8 mouse cellular contexts compared by ENCODE assay signal in genomic region chr19:36207735-36208288, GRCm38 (mm10).
DNase-seq lines count a peak whose midpoint lies in the region; ATAC-seq and TF ChIP-seq lines count a peak whose summit lies in the region.

No protein-coding gene starts in this region.

- no peaks in the 10 kb centered on the region for H3K9me3 ChIP-seq in lung, embryonic 14.5 days (ENCODE audit: low read depth, low read length)
- H3K9me3 ChIP-seq in heart, embryonic 16.5 days (replicated peaks; ENCODE audit: control insufficient read depth, low read length) = no peaks in the 10 kb centered on the region
- no peaks in the 10 kb centered on the region for H3K9me3 ChIP-seq in midbrain, embryonic 14.5 days (ENCODE audit: control insufficient read depth, low read length)
- no peaks in the 10 kb centered on the region for H3K9me3 ChIP-seq in liver, embryonic 11.5 days (ENCODE audit: control insufficient read depth, low read length)

- H3K9ac ChIP-seq in lung, embryonic 14.5 days = no peak overlapping the region
- peak overlapping the region; percentile 8; the same call in 1 of the 2 replicates for H3K9ac ChIP-seq in heart, embryonic 16.5 days (ENCODE audit: low read length)
- no peak overlapping the region for H3K9ac ChIP-seq in midbrain, embryonic 14.5 days (replicated peaks; ENCODE audit: low read length)
- no peak overlapping the region for H3K9ac ChIP-seq in liver, embryonic 11.5 days (ENCODE audit: low read depth, low read length)

- H3K36me3 ChIP-seq in lung, embryonic 14.5 days (ENCODE audit: insufficient read depth) = no peaks in the 10 kb centered on the region
- H3K36me3 ChIP-seq in heart, embryonic 16.5 days (ENCODE audit: control insufficient read depth, insufficient read depth) = no peaks in the 10 kb centered on the region
- no peaks in the 10 kb centered on the region for H3K36me3 ChIP-seq in midbrain, embryonic 14.5 days (ENCODE audit: control insufficient read depth, insufficient read depth, low read length)
- H3K36me3 ChIP-seq in liver, embryonic 11.5 days (ENCODE audit: control insufficient read depth, insufficient read depth, low read length) = no peaks in the 10 kb centered on the region

- DNase-seq in lung, embryonic 14.5 days = peak; percentile 78
- no peak for DNase-seq in lung, postnatal 25 days (ENCODE audit: low spot score)
- DNase-seq in embryo, embryonic 9.5 days (ENCODE audit: extremely low spot score) = peak; percentile 19
- DNase-seq in midbrain, embryonic 14.5 days = peak; percentile 37
- no peak for DNase-seq in cerebellum, postnatal 10 days
- no peak for DNase-seq in right cerebral cortex, postnatal 4 days
- no peak for DNase-seq in liver, embryonic 11.5 days (ENCODE audit: low spot score)

- H3K27me3 ChIP-seq in lung, embryonic 14.5 days (ENCODE audit: insufficient read depth, low read length) = no peaks in the 10 kb centered on the region
- H3K27me3 ChIP-seq in heart, embryonic 16.5 days (ENCODE audit: control insufficient read depth, insufficient read depth, low read length) = no peaks in the 10 kb centered on the region
- no peaks in the 10 kb centered on the region for H3K27me3 ChIP-seq in midbrain, embryonic 14.5 days (ENCODE audit: control insufficient read depth, insufficient read depth, low read length)
- no peaks in the 10 kb centered on the region for H3K27me3 ChIP-seq in liver, embryonic 11.5 days (replicated peaks; ENCODE audit: control insufficient read depth, insufficient read depth, low read length)

- 14% methylated on average over 7 of the region's 7 CpGs for WGBS in lung, embryonic 14.5 days
- WGBS in heart, embryonic 16.5 days = 10% methylated on average over 7 of the region's 7 CpGs
- 56% methylated on average over 7 of the region's 7 CpGs for WGBS in midbrain, embryonic 14.5 days
- 51% methylated on average over 7 of the region's 7 CpGs for WGBS in liver, embryonic 11.5 days

- no peak for TF ChIP-seq CTCF in lung, embryonic 14.5 days (IDR thresholded peaks at IDR 0.05; ENCODE audit: low read depth)

- no peaks in the 10 kb centered on the region for H3K4me1 ChIP-seq in lung, embryonic 14.5 days (ENCODE audit: insufficient read depth)
- peaks cover 17% of the 10 kb centered on the region for H3K4me1 ChIP-seq in heart, embryonic 16.5 days (ENCODE audit: control insufficient read depth, insufficient read depth, low read length)
- H3K4me1 ChIP-seq in midbrain, embryonic 14.5 days (ENCODE audit: control insufficient read depth, insufficient read depth, low read length) = no peaks in the 10 kb centered on the region
- H3K4me1 ChIP-seq in liver, embryonic 11.5 days (replicated peaks; ENCODE audit: control insufficient read depth, insufficient read depth, low read length) = no peaks in the 10 kb centered on the region; the same call in 1 of the 2 replicates

- ATAC-seq in lung, embryonic 14.5 days (ENCODE audit: insufficient read depth) = peak; percentile 83
- ATAC-seq in heart, embryonic 16.5 days (replicated peaks; ENCODE audit: extremely low read depth, insufficient read depth, low FRiP score) = peak; percentile 52
- no peak for ATAC-seq in midbrain, embryonic 14.5 days (ENCODE audit: low FRiP score, low TSS enrichment)
- no peak for ATAC-seq in liver, embryonic 11.5 days (replicated peaks; ENCODE audit: low FRiP score)

- H3K4me3 ChIP-seq in lung, embryonic 14.5 days (ENCODE audit: low read depth, low read length) = no peak overlapping the region
- no peak overlapping the region for H3K4me3 ChIP-seq in heart, embryonic 16.5 days (ENCODE audit: low read length)
- H3K4me3 ChIP-seq in midbrain, embryonic 14.5 days (replicated peaks; ENCODE audit: low read depth, low read length) = no peak overlapping the region
- H3K4me3 ChIP-seq in liver, embryonic 11.5 days (ENCODE audit: low read depth, low read length) = no peak overlapping the region

- peak overlapping the region; percentile 60; the same call in 1 of the 2 replicates for H3K27ac ChIP-seq in lung, embryonic 14.5 days (ENCODE audit: low read depth)
- H3K27ac ChIP-seq in heart, embryonic 16.5 days (ENCODE audit: low read length) = peak overlapping the region; percentile 78
- no peak overlapping the region; the same call in 1 of the 2 replicates for H3K27ac ChIP-seq in midbrain, embryonic 14.5 days (replicated peaks; ENCODE audit: low read depth, low read length)
- no peak overlapping the region for H3K27ac ChIP-seq in liver, embryonic 11.5 days (ENCODE audit: low read depth, low read length)

- peak overlapping the region; percentile 43 for H3K4me2 ChIP-seq in lung, embryonic 14.5 days
- peak overlapping the region; percentile 28 for H3K4me2 ChIP-seq in heart, embryonic 16.5 days (ENCODE audit: low read depth, low read length)
- no peak overlapping the region for H3K4me2 ChIP-seq in midbrain, embryonic 14.5 days (ENCODE audit: low read length)
- no peak overlapping the region for H3K4me2 ChIP-seq in liver, embryonic 11.5 days

Comparison
In these comparisons a context has a peak if more than half of its experiments do, and no peak if none do; other contexts are left out.
1. DNase-seq: peak in lung, embryonic 14.5 days (single experiment), embryo, embryonic 9.5 days (single experiment) and midbrain, embryonic 14.5 days (single experiment); none in lung, postnatal 25 days (single experiment), cerebellum, postnatal 10 days (0 of 2), right cerebral cortex, postnatal 4 days (single experiment) and liver, embryonic 11.5 days (single experiment).
2. ATAC-seq: peak in lung, embryonic 14.5 days (single experiment) and heart, embryonic 16.5 days (single experiment); none in midbrain, embryonic 14.5 days (single experiment) and liver, embryonic 11.5 days (single experiment).
3. H3K27ac ChIP-seq: peak in lung, embryonic 14.5 days (single experiment) and heart, embryonic 16.5 days (single experiment); none in midbrain, embryonic 14.5 days (single experiment) and liver, embryonic 11.5 days (single experiment).
4. H3K4me2 ChIP-seq: peak in lung, embryonic 14.5 days (single experiment) and heart, embryonic 16.5 days (single experiment); none in midbrain, embryonic 14.5 days (single experiment) and liver, embryonic 11.5 days (single experiment).